Mouse (Mus musculus) stomach, postnatal 0 days (tissue): ENCODE data around the gene Itgb1bp1. TPM values are rescaled to one million over a fixed set of nuclear protein-coding genes. Genes with fewer than 3 reads are reported as not detected.

Source experiments
- ATAC-seq: fragments of 200-750 bp; cut with Nextera tagmentation; 2 replicates; pipeline ENCODE4 v1.8.0; 2017; ENCODE audit not compliant: low FRiP score, low TSS enrichment
- DNase-seq: peaks from one replicate; pipeline ENCODE4 v3.0.0-alpha.2; 2016; ENCODE audit warnings: low spot score
- H3K27ac ChIP-seq: fragments of 300-500 bp; sonication (generic); replicated peaks from 2 replicates; pipeline ENCODE4 v1.5.1; 2014; ENCODE audit warnings: mild to moderate bottlenecking, control low read depth
- H3K27me3 ChIP-seq: fragments of 300-500 bp; sonication (generic); 2 replicates; pipeline ENCODE4 v1.6.1; 2014; ENCODE audit warnings: low read length; ENCODE audit not compliant: control insufficient read depth, insufficient read depth
- H3K36me3 ChIP-seq: fragments of 300-500 bp; sonication (generic); 2 replicates; pipeline ENCODE4 v1.6.1; 2014; ENCODE audit warnings: low read length, mixed read lengths; ENCODE audit not compliant: control insufficient read depth, insufficient read depth
- H3K4me1 ChIP-seq: fragments of 300-500 bp; sonication (generic); replicated peaks from 2 replicates; pipeline ENCODE4 v1.6.1; 2014; ENCODE audit warnings: antibody characterized with exemption; ENCODE audit not compliant: control insufficient read depth, insufficient read depth
- H3K4me2 ChIP-seq: fragments of 300-500 bp; sonication (generic); replicated peaks from 2 replicates; pipeline ENCODE4 v1.6.1; 2014; ENCODE audit warnings: low read depth, mild to moderate bottlenecking, control low read depth, moderate library complexity
- H3K4me3 ChIP-seq: fragments of 300-500 bp; sonication (generic); 2 replicates; pipeline ENCODE4 v1.5.1; 2014; ENCODE audit warnings: low read depth, low read length, control low read depth
- H3K9ac ChIP-seq: fragments of 300-500 bp; sonication (generic); 2 replicates; pipeline ENCODE4 v1.6.1; 2014; ENCODE audit warnings: mild to moderate bottlenecking, low read length, control low read depth, mixed read lengths
- H3K9me3 ChIP-seq: fragments of 300-500 bp; sonication (generic); 2 replicates; pipeline ENCODE4 v1.6.1; 2016; ENCODE audit warnings: low read length; ENCODE audit not compliant: control insufficient read depth
- CTCF ChIP-seq: IDR thresholded peaks from 2 replicates; pipeline ENCODE4 v1.5.1; 2016; ENCODE audit warnings: antibody characterized with exemption, low read depth, mild to moderate bottlenecking, moderate library complexity
- EP300 ChIP-seq: optimal IDR thresholded peaks from 2 replicates; pipeline ENCODE3; 2016; ENCODE audit warnings: antibody characterized with exemption
- WGBS: fragments of 180-500 bp; shearing (Covaris S2); extraction: QIAGEN DNeasy Blood & Tissue Kit; methylation state at CpG from one replicate; pipeline ENCODE4 v1.1.7; 2014; 5-methylcytosine and 5-hydroxymethylcytosine counted together
- polyA plus RNA-seq: library from polyadenylated mRNA; unstranded; fragments of >200 nt; fragmentation: Nextera tagmentation; extraction: Ambion mirVana; gene quantifications from 2 replicates; pipeline ENCODE4 v1.2.1, GENCODE M21; 2015

Gene Itgb1bp1
- polyA plus RNA-seq, 1 experiment from 2014 or later: 31.6 TPM

GRCm38 (mm10) chr12:21312201-21312600, 26.1 kb upstream of the Itgb1bp1 start:
- TF ChIP-seq CTCF: no peak
- no peak for TF ChIP-seq EP300
- ATAC-seq (no peak), DNase-seq (no peak)
- WGBS: 88% methylated on average over 5 of the region's 5 CpGs
- H3K4me2 ChIP-seq: no peak overlapping the region
- H3K4me1 ChIP-seq: no peaks in the 10 kb centered on the region
- no peak overlapping the region for H3K4me3 ChIP-seq
- no peak overlapping the region for H3K27ac ChIP-seq
- H3K9ac ChIP-seq: no peak overlapping the region
- peaks cover 23% of the 10 kb centered on the region for H3K36me3 ChIP-seq
- no peaks in the 10 kb centered on the region for H3K27me3 ChIP-seq
- no peaks in the 10 kb centered on the region for H3K9me3 ChIP-seq

GRCm38 (mm10) chr12:21306721-21307120, 20.6 kb upstream of the Itgb1bp1 start:
- Histone ChIP-seq H3K27ac (no peak overlapping the region), H3K4me2 (no peak overlapping the region), H3K9ac (no peak overlapping the region), H3K36me3 (peaks cover 32% of the 10 kb centered on the region), H3K4me1 (no peaks in the 10 kb centered on the region), H3K27me3 (no peaks in the 10 kb centered on the region), H3K9me3 (no peaks in the 10 kb centered on the region), H3K4me3 (no peak overlapping the region)
- TF ChIP-seq CTCF (no peak), EP300 (no peak)
- DNase-seq: no peak
- no peak for ATAC-seq
- 84% methylated on average over 4 of the region's 4 CpGs for WGBS

- TF ChIP-seq CTCF (no peak), EP300 (no peak)
- no peak for DNase-seq
- peaks cover 28% of the 10 kb centered on the region for H3K36me3 ChIP-seq
- 95% methylated on average over 4 of the region's 4 CpGs for WGBS
- no peak overlapping the region for H3K4me3 ChIP-seq
- no peak for ATAC-seq
- H3K4me1 ChIP-seq: no peaks in the 10 kb centered on the region
- no peak overlapping the region for H3K4me2 ChIP-seq
- no peaks in the 10 kb centered on the region for H3K27me3 ChIP-seq
- H3K9me3 ChIP-seq: no peaks in the 10 kb centered on the region
- H3K9ac ChIP-seq: no peak overlapping the region
- H3K27ac ChIP-seq: no peak overlapping the region
These were observed 19.7 kb upstream of the Itgb1bp1 start for GRCm38 (mm10) chr12:21305741-21306140.

GRCm38 (mm10) chr12:21302361-21302783, 16.3 kb upstream of the Itgb1bp1 start:
- no peaks in the 10 kb centered on the region for H3K9me3 ChIP-seq
- peaks cover 37% of the 10 kb centered on the region for H3K36me3 ChIP-seq
- H3K9ac ChIP-seq: no peak overlapping the region
- no peaks in the 10 kb centered on the region for H3K4me1 ChIP-seq
- WGBS: 44% methylated on average over 5 of the region's 5 CpGs
- no peak overlapping the region for H3K4me2 ChIP-seq
- H3K27ac ChIP-seq: no peak overlapping the region
- no peak overlapping the region for H3K4me3 ChIP-seq
- ATAC-seq (peak; percentile 88), DNase-seq (peak; percentile 54)
- TF ChIP-seq EP300: no peak
- TF ChIP-seq CTCF: peak; percentile 47
- H3K27me3 ChIP-seq: no peaks in the 10 kb centered on the region

- Histone ChIP-seq H3K4me1 (no peaks in the 10 kb centered on the region), H3K36me3 (peaks cover 38% of the 10 kb centered on the region), H3K9me3 (no peaks in the 10 kb centered on the region), H3K4me2 (no peak overlapping the region), H3K9ac (no peak overlapping the region), H3K27ac (0 out of 2 replicates have a peak overlapping the region, but pooled peaks have one; percentile 18), H3K4me3 (no peak overlapping the region), H3K27me3 (no peaks in the 10 kb centered on the region)
- peak; percentile 69 for ATAC-seq
- TF ChIP-seq CTCF (no peak), EP300 (no peak)
- DNase-seq: no peak
- WGBS: 19% methylated on average over 8 of the region's 8 CpGs
These were observed 15.8 kb upstream of the Itgb1bp1 start for GRCm38 (mm10) chr12:21301932-21302331.

GRCm38 (mm10) chr12:21301324-21301723, 15.2 kb upstream of the Itgb1bp1 start:
- Histone ChIP-seq H3K27ac (no peak overlapping the region), H3K36me3 (peaks cover 39% of the 10 kb centered on the region), H3K27me3 (no peaks in the 10 kb centered on the region), H3K4me2 (no peak overlapping the region), H3K9me3 (no peaks in the 10 kb centered on the region), H3K4me1 (no peaks in the 10 kb centered on the region), H3K4me3 (no peak overlapping the region), H3K9ac (no peak overlapping the region)
- ATAC-seq (peak; percentile 53; the same call in 1 of the 2 replicates), DNase-seq (no peak)
- 78% methylated on average over 7 of the region's 7 CpGs for WGBS
- TF ChIP-seq EP300 (no peak), CTCF (no peak)
